Mouse (Mus musculus) 3T3-L1 (cell line): Measurements from ENCODE around the gene Hspa12a.
A peak's percentile ranks its signal among the peaks of the same experiment; 100 is the strongest.
"Not testable (repeated sequence)": the region's sequence is repeated elsewhere in the genome, so short reads cannot be mapped to it uniquely, and the experiment has no call there.

Experiments used
- DNase-seq: peaks from one replicate; pipeline ENCODE4 v3.0.0-alpha.2; 2015; ENCODE audit warnings: low read depth, low spot score

Gene Hspa12a

DNA sequence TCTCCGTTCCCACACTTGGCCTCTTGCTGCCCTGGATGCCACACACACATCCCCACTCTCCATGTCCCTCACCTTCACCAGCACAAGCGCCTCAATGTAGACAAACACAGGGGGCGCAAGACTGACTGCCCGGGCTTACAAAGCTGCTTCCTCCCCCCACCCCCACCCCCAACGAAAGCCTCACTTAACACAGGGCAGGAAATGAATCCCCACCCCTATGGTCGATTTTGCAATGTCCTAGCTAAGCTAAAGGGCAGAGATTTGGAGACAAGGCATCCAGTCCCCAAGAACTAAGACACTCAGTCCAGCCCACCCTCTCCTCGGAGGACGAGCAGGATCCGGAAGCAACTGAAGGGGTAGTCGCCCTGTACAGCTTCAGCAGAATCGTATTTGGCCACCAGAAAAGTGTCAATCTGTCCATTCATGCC lies 32.5 kb downstream of the Hspa12a start:
- DNase-seq = peak; percentile 21

DNA sequence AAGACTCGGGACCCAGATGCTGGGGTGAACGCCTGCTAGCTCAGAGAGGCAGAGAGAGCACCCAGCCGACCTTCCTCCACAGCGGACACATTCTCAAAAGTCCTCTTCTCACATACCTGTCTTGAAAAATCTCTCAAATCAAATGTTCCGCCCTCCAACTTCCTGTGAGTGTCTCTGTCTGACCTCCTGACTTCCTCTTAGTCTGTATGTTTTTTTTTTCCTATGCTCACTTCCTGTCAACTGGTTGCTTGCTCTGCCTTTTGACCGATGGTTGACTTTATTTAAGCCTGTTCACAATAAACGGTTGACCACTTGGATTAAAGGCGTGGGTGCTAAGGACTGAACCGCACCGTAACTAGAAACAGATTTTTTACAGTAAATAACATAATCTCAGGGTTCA lies 35.4 kb downstream of the Hspa12a start:
- no peak for DNase-seq

DNA sequence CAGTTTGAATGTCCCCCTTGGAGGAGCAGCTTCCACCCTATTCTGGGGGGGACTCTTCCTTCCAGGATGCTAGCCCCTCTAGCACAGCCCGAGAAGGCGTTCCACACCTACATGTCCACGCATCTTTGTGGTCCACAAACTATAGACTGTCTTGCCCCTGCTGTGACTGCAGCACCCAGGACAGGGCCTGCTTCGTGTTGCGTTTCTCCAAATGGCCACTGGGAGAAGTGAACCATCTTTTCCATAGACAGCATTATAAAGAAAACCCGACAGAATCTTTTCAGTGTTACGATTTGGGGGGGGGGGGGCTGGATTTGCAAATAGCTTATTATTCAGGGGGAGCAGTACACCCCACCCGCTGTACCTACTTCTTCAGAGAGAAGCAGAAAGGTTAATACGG lies 36.8 kb downstream of the Hspa12a start:
- DNase-seq = peak; percentile 30

DNA sequence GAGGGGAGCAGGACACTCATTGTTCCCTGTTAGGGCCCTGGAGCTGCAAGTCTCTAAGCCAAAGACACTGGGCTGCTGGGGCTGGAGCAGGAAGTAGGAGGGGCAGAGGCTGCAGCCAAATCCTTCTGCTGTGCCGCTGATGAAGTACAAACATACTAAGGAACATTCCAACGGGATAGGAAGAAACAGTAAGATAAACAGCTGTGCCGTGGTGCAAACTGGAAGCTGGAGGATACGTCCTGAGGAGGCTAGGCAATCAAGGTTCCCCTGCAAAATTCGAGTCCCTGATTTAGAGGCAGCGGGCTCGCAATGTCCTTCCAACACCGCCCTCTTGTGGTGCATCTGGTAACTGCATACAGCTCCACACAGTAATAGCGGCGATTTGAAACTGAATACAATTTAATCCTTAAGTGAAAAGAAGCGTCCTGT lies 39.5 kb downstream of the Hspa12a start:
- DNase-seq = peak; percentile 91

DNA sequence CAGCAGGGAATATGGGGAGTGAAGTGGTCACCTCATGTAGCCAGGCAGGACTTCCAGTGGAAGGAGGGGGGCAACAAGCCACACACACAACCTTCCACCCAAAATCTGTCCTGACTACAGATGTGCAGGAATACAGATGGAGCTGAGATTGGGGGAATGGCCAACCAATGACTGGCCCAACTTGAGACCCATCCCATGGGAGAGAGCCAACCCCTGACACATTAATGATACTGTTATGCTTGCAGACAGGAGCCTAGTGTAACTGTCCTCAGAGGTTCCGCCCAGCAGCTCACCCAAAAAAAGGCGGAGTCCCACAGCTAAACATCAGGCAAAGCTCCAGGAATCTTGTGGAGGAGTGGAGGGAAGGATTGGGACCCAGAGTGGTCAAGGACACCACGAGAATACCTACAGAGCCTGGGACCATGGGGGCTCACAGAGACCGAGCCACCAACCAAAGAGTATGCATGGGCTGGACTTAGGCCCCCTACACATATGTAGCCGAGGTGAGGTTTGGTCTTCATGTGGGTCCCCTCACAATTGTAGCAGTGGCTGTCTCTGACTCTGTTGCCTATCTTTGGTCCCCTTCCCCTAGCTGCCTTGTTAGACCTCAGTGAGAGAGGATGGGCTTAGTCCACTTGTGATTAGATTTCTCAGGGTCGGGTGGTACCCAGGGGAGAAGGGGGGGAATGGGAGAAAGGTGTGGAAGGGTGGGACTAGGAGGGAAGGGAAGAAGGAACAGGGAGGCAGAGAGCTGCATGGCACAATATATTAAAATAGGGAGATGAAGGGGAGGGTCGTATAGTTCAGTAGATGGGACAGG lies 40.2 kb downstream of the Hspa12a start:
- no peak for DNase-seq

DNA sequence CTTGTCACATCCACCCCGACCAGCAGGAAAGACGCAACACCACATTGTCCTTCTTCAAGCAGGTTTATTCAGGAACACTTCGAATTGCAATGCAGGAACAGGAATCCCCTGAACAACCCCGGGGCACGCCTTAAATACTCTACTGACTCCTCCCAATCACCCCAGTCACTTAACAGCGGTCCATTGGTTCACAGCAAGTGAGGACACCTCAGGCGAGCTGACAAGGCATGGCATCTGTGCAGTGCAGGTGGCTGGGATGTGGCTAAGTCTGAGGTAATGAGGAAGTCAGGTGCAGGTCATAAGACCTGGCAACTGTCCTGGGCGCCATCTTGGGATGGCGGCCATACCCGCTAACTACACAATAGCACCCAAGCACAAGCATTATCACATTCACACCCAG lies 43.0 kb downstream of the Hspa12a start:
- DNase-seq = not testable (repeated sequence)

DNA sequence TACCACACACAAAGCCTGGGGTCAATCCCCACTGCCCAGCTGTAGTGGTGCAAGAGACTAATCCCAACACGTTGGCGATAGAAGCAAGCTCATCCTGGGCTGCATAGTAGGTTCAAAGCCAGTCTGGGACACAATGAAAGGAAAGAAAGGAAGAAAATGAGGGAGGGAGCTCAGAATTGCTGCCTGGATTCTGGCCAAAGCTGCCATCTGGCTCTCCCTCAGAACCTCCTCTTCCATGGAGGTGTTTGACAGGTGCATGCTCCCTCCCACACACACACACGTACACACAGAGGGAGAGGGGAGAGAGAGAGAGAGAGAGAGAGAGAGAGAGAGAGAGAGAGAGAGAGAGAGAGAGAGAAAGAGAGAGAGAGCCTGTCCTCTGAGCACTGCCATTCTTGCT lies 47.2 kb downstream of the Hspa12a start:
- DNase-seq = no peak

DNA sequence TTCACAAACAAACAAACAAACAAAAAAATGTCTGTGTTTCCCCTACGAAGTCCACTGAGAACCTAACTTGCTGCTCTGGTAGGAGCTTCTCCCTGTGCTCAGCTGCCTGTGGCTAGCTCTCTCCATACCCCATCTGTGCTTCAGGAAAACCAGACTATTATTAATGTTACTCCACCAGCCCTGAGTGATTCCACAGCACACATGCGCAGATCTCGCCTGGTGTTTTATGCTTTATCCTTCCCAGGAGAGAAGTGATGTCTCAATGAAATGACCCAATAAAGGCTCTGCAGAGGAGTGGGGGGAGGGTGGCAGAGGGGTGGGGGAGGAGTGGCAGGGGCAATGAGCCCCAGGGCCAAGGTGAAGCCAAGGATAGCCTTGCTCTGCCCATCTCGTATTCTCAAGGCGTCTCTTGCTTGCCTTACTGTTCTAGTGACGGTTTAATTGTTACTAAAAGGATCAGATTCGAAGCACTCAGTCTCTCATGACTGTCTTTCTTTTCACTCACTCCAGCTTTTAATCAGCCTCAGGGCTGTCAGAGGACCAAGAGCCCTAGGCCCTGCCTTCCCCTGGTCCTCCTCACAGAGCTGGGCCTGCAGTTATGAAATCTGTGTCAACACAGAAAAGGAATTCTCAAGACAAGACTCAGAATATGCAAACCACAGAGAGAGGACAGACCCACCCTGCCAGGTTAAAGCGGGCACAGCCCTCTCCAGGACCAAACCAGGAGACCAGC lies 54.0 kb downstream of the Hspa12a start:
- no peak for DNase-seq

DNA sequence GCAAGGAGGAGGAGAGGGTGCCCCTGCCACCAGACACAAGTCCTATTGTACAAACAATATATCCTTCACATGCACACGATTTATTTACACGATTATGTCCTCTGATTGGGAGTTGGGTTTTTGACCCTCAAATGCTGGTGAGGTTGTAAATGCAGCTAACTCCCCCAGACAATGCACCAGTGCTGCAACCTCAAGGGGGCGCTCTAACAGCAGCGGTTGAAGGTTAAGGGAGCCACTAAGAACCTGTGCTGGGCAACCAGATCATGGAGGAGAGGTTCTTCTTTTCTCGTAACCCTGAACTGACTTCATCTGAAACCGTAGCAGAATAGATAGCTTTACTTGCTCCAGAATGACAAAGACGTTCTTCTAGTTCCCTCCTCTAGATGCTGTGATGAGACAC lies 57.0 kb downstream of the Hspa12a start:
- DNase-seq = no peak

DNA sequence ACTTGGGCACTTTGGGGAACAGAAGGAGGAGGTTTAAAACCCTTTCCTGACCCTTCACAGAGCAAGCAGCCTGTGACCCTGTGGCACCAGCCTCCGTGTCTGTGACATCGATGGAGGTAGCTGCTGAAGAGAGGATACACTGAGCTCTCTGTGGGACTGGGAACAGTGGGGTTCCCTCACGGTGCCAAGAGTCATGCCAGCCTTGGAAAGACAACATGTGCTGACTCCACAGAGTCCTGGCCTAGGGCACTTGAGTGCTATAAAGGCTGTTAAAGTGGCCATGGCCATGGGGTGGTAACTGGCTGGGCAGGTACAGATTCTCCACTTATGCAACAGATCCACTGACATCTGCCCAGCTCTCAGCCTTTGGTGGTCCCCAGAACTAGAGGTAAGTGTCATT lies 60.0 kb downstream of the Hspa12a start:
- DNase-seq = no peak

DNA sequence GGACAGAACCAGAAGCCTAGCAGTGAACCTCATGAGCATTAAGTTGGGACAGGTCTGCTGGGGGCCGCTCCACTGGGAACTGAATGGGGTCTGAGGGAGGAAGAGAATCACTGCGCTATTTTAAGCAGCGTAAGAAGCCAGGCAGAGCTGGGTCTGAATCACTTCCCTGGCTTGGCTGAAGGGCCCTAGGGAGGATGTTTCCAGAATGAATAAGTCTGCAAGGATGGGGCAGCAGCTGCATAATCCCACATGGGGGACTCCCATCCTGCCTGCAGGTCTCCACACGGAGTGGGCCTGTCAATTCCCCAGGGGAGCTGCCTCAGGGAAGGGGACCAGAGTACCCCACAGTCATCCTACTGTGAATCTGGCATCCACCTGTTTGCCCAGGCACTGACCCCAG lies 61.1 kb downstream of the Hspa12a start:
- peak; percentile 60 for DNase-seq

DNA sequence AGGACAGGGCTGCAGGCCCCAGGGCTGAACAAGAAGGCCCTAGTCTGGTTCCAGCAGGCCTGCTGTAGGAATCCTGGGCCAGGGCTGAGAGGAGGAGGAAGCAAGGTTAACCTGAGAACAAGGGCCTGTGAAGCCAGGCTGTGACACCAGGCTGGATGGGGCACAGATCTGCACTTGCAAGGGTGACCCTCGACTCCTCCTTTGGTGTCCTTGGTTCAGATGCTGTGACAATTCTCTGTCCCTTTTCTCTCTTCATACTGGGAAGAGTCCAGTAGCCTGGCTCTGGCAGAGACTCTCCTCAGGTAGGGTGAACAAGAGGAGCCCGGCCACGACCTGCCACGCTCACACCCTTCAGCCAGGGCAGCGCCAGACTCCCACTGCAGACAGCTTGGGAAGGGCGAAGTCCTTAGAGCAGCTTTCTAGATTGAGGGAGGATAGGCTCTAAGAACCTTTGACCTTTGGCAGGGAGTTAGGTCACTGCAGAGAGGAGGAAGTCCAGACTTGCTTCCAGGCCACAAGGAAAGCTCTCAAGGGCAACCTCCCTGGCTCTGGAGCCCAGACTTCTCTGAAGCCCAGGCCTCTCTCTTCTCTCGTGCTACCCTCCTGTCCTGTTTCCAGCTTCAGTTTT lies 64.0 kb downstream of the Hspa12a start:
- DNase-seq = no peak

DNA sequence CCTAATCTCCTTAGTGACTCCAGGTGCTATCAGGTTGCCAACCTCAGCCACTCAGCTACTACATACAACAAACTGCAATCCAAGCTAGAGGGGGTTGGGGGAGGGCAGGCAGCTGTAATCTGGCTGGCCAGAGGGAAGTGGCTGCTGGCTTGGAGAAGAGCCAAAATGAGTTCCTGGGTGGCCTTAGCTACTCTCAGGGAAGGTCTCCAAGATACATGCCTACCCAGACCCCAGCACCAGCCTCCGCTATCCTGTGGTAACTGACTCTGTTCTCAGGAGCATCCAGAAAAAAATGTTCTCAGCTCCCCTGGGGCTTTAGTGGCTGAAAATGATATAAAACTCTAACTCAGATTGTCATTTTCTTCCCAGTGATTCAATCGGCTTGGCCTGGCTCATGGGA lies 64.9 kb downstream of the Hspa12a start:
- DNase-seq = peak; percentile 76

DNA sequence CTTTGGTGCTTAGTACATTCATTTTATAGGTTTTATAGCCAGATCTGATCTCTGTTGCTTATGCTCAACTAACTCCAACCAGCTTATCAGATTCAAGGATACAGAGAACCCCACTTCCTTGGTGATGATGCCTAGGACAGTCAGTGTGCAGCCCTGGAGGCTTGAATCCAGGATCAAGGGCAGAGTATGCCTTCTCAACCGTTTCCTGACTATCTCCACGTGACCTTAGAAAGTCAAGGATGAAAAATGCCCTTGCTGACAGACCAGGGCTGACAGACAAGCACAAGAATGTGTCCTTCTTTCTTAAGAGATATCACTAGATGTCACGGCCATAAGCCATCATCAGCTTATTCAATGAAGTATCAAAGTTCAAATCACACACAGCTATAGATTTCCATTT lies 69.9 kb downstream of the Hspa12a start:
- no peak for DNase-seq

DNA sequence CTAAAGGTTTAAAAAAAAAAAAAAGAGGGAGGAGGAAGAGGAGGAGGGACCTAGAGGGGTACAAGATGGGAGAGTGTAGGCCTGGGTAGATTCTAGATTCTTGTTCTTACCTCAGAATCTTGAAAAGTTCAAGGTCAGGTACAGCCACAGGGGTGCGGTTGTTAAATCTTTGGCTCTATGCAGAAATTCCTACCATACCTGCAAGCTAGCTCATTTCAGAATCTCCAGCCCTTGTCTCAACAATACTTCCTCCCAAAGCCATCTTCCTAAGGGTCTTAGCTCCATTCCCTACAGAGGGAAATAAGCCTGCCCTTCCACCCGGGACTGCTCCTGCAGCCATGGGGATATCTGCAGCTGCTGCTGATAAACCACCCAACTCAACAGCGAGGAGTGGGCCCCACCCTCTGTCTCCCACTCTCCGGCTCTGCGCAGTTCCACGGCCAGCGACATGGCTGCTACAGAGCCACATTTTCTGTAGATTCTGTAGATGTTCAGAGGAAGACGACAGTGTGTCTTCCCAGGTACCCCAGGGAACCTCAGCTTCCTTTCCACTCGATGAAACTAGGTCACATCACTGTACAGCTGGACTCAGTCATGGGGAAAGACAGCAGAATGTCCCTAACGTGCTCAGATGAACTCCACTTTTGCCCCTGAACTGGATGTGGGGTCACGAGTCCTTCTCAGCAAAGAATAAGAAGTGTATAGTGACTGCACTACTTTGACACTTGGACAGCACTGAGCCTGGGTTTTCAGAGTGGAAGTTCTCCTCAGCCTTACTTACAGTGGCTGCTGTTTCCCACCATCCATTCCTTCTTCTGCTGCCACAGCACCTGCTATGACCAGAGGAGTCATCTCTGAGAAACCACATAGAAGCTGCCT lies 70.8 kb downstream of the Hspa12a start:
- DNase-seq = no peak

DNA sequence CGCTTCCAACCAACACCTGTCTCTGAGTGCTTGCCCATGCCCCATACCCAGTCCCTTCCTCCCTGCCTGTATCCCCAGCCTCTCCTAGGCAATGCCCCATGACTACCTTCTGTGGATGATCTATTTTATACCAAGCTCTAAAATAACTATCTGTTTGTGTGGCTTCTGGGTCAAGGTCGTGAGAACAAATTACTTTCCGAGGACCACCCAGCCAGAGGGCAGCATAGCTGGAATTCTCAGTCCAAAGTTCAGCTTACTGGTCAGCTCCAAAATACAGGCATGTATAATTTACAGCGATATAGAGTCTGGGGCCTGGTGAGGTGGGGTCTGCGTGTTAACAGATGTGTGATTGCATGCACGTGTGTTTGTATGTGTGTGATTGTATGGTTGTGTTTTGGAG lies 71.6 kb downstream of the Hspa12a start:
- no peak for DNase-seq

DNA sequence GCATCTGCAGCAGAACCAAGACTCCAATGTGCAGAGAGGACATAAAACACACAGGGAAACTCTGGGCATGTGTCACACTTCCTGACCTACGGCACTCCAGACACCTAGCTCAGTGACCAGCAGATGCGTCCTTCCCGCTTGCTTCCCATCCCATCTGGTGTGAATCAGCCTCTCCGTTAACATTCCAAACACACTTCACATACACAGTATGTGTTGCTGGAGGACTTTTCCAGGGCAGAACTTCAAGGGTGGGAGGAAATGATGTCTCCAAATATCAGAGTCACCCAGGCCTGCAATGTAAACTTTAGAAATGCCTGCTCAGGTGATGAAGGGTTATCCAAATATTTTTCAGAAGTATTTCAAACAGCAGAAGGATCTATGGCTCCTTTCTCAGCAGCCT lies 76.8 kb downstream of the Hspa12a start:
- no peak for DNase-seq

DNA sequence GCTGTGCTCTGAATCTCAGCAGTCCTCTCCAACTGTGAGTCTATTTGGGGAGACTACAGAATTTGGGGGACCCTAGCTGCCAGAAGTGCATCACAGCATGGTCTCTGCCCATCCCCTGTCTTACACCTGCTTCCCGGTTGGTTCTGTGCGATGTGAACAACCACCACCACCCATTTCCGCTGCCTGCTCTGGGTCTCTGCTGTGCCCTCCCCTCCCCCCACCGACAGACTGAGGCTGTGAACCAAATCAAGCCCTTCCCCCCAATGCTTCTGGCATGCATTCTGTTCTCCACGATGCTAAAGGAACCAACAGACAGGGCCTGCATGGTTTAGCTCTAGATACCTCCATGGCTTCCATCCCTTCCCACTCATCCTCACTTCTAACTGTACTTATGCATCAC lies 78.2 kb downstream of the Hspa12a start:
- DNase-seq = no peak

DNA sequence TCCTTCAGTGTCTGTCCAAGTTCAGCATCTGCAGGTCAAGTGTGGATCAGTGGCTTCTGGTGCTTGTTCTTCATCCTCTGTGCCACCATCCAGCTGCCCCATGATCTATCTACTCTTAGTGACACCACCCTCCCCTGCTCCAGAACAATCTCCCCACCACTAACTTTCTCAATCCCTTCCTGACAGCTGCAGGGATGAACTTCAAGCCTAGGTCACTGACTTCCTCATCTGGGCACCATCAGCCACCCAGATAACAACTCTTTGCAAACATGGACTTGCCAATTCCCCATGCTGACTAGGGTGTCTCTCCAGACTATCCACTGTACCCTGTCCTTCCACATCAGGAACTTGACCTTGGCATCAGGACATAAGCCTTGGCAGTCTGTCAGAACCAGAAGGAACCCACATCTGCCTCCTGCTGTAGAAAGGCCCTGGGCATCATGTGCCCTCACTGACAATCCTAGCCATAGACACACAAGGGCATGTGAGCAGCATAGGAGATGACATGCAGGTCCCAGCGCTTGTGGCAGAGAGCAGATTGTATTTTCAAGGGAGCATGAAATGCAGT lies 79.4 kb downstream of the Hspa12a start:
- DNase-seq = no peak

DNA sequence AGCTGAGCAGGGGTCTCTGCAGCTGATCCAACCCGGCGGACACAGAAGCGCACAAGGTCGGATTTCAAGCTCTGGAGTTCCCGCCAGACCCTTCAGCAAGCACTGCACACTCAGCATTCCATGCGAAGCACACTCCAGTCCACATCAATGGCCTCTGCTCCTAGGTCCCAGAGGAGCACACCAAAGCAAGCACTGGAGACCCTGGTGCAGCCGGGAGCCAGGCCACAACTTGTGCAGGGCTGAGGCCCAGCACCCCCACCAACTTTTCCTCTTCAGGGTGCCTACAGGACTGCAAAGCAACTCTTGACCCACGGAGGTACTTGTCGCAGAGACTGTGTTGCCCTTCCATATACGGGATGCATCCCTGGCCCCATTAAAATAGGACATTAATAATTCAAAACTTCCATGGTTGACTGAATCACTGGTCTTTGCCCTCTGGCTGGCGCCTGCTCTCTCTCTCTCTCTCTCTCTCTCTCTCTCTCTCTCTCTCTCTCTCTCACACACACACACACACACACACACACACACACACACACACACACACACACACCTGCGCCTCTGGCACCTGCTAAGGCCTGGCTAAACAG lies 82.2 kb downstream of the Hspa12a start:
- no peak for DNase-seq
